Mouse (Mus musculus) embryonic facial prominence, embryonic 10.5 days (tissue): ENCODE measurements around the gene Cep131. TPM values are rescaled to one million over a fixed set of nuclear protein-coding genes. Genes with fewer than 3 reads are reported as not detected.

Experiments used
- DNase-seq: peaks from one replicate; pipeline ENCODE4 v3.0.0-alpha.2; 2017; ENCODE audit warnings: low spot score
- H3K27ac ChIP-seq: fragments of 300-500 bp; sonication (generic); replicated peaks from 2 replicates; pipeline ENCODE4 v1.5.1; 2016; ENCODE audit warnings: mild to moderate bottlenecking
- H3K27me3 ChIP-seq: fragments of 300-500 bp; sonication (generic); replicated peaks from 2 replicates; pipeline ENCODE4 v1.6.1; 2016; ENCODE audit warnings: low read depth, mild to moderate bottlenecking; ENCODE audit not compliant: poor library complexity, severe bottlenecking
- H3K36me3 ChIP-seq: fragments of 300-500 bp; sonication (generic); replicated peaks from 2 replicates; pipeline ENCODE4 v1.6.1; 2016; ENCODE audit warnings: mild to moderate bottlenecking, moderate library complexity
- H3K4me1 ChIP-seq: fragments of 300-500 bp; sonication (generic); 2 replicates; pipeline ENCODE4 v1.6.1; 2016
- H3K4me3 ChIP-seq: fragments of 300-500 bp; sonication (generic); 2 replicates; pipeline ENCODE4 v1.5.1; 2016; ENCODE audit warnings: mild to moderate bottlenecking, moderate library complexity
- H3K9me3 ChIP-seq: fragments of 300-500 bp; sonication (generic); 2 replicates; pipeline ENCODE4 v1.6.1; 2016; ENCODE audit warnings: mild to moderate bottlenecking
- WGBS: fragments of 180-500 bp; shearing (Covaris S2); methylation state at CpG from one replicate; pipeline ENCODE4 v1.1.7; 2016; 5-methylcytosine and 5-hydroxymethylcytosine counted together
- polyA plus RNA-seq: library from polyadenylated mRNA; unstranded; fragments of >200 nt; fragmentation: Nextera tagmentation; extraction: Ambion mirVana; gene quantifications from 2 replicates; pipeline ENCODE4 v1.2.1, GENCODE M21; 2016

Gene Cep131
- polyA plus RNA-seq, 1 experiment from 2014 or later = 46.9 TPM

DNA sequence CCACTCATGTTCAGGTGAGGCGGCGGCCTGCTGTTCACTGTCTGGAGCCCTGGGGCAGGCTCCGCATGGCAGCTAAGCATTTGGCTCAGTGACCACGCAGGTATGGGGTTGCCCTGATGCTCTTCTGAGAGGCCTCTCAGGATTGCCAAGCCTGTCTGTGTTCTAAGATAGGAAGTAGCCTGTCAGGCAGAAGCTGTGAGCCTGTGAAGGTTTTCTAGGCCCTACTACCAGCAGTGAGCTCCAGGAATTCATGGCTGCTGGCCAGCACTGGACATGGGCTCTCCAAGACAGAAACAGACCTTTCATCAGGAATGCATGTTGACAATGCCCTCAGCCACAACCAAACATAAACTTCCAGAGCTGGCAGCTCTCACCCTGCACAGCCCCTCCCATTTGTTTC is 25.5 kb upstream of the Cep131 start:
- H3K9me3 ChIP-seq = no peaks in the 10 kb centered on the region
- 0 out of 2 replicates have a peak overlapping the region, but pooled peaks have one; percentile 6 for H3K4me3 ChIP-seq
- no peak for DNase-seq
- peaks cover 90% of the 10 kb centered on the region for H3K36me3 ChIP-seq
- no peak overlapping the region for H3K27ac ChIP-seq
- H3K4me1 ChIP-seq = peaks cover 28% of the 10 kb centered on the region
- WGBS = 95% methylated on average over 4 of the region's 4 CpGs
- H3K27me3 ChIP-seq = no peaks in the 10 kb centered on the region

DNA sequence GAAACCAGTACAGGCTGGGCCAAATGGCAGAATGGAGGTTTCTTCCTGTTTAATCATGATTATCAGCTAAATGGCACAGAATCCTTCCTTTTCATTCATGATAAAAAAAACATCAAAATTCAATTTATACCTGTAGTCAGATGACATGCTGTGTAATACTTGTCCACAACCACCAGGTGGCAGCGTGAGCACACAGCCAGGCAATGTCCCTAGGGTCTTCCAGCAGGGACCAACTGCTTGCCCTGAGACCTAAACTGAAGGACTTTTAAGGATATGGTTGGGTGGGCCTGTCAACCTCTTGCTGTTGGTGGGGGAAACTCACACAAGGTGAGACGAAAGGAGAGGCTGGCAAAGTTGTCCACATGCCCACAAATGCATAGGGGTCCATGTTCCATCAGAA is 24.4 kb upstream of the Cep131 start:
- H3K36me3 ChIP-seq = peaks cover 90% of the 10 kb centered on the region

DNA sequence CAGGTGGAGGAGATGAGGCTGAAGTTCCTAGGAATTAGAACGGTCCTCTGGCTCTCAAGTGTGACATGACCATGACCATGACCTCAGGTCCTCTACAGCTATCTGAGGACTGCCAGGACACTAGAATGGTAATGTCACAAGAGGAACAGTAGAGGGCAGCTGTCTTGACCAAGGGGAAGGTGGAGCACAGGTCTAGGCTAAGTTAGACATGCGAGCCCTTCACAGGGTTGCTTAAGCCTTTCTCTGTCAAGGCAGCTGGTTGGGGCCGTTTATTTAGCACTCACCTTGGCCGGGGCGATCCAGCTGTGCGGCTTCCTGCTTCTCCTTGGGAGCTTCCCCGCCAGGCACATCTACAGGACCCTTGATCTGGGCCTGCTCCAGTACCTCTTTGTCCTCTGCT is 23.9 kb upstream of the Cep131 start:
- no peaks in the 10 kb centered on the region for H3K9me3 ChIP-seq
- peak overlapping the region; percentile 19 for H3K27ac ChIP-seq
- H3K4me3 ChIP-seq = no peak overlapping the region
- peaks cover 27% of the 10 kb centered on the region for H3K4me1 ChIP-seq
- H3K27me3 ChIP-seq = no peaks in the 10 kb centered on the region
- DNase-seq = no peak
- H3K36me3 ChIP-seq = peaks cover 90% of the 10 kb centered on the region
- WGBS = 70% methylated on average over 7 of the region's 7 CpGs

More for the DNA sequence above, 24.4 kb upstream of the Cep131 start:
- H3K4me1 ChIP-seq = peaks cover 28% of the 10 kb centered on the region
- 5% methylated on average over 2 of the region's 2 CpGs for WGBS
- no peaks in the 10 kb centered on the region for H3K27me3 ChIP-seq
- peak overlapping the region; percentile 19; the same call in 1 of the 2 replicates for H3K27ac ChIP-seq
- no peak overlapping the region for H3K4me3 ChIP-seq
- peak; percentile 79 for DNase-seq
- H3K9me3 ChIP-seq = no peaks in the 10 kb centered on the region

DNA sequence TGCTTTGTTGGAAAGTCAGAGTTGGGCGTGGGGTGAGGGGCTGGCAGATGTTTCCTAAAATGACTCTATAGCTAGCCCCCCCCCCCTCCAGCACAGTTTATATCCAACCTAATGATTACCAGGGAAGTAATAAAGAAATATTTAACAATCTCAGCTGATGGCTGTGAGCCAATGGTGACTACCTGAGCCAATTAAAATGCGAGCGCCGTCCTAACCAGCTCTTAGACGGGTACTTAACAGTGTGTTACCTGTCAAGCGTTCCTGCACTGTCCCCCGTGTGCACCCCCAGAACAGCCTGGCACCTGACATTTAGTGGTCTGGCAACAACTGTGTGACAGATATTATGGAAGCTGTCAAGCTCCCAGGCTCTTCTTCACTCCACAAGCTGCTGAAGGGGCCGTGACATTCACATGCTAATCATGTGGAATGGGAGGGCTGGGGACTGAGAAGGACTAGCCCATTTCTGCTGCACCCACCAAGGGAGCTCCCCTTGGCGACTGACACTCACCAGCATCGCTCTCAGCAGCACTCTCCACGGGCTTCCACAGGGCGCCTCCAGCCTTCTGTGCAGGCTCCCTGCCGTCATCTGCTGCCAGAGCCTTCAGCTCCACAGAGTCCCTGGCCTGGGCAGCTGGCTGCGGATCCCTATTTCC is 23.1 kb upstream of the Cep131 start:
- Histone ChIP-seq H3K27ac (no peak overlapping the region), H3K27me3 (no peaks in the 10 kb centered on the region), H3K4me3 (no peak overlapping the region), H3K36me3 (peaks cover 90% of the 10 kb centered on the region), H3K4me1 (peaks cover 18% of the 10 kb centered on the region), H3K9me3 (no peaks in the 10 kb centered on the region)
- WGBS = 74% methylated on average over 14 of the region's 14 CpGs
- DNase-seq = no peak

DNA sequence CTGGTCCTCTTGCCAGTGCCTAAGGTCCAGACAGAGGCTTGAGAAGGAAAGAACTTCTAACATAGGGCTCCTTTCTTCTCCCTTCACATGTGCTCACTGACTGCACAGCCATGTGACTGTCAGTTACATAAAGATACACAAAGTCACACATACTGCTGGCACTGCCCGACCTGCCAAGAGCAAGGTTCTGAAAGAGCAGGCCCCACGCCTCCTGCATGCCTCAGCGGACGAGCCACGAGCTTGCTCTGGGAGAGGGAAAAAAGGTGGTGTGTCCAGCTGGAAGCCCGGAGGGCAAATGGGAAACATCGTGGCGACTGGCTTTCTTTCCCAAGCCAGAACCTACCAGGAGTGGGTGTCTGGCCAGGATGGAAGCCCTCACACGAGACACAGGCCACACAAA is 21.2 kb upstream of the Cep131 start:
- no peaks in the 10 kb centered on the region for H3K9me3 ChIP-seq
- no peak overlapping the region for H3K4me3 ChIP-seq
- peaks cover 6% of the 10 kb centered on the region; the same call in 1 of the 2 replicates for H3K4me1 ChIP-seq
- 89% methylated on average over 9 of the region's 9 CpGs for WGBS
- no peaks in the 10 kb centered on the region for H3K27me3 ChIP-seq
- H3K27ac ChIP-seq = no peak overlapping the region
- peaks cover 86% of the 10 kb centered on the region for H3K36me3 ChIP-seq
- DNase-seq = no peak

DNA sequence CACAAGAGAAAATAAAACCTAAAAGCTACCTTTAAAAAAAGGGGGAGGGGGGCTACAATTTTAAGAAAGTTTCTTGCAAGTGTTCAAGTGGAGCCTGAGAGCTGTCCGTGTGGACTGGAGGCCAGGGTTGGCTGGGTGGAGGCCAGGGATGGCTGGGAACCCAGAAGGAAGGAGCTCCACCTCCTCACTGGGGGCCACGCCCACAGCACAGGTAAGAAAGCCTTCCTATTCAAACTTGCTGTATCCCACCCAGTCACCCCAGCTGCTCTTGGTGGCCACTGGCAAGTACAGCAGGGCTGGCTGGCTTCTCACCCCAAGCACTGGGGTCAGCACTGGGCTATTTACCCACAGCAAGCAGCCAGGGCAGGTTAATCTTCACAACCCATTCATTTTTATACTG is 20.4 kb upstream of the Cep131 start:
- 78% methylated on average over 2 of the region's 2 CpGs for WGBS
- H3K4me3 ChIP-seq = no peak overlapping the region
- no peak for DNase-seq
- H3K9me3 ChIP-seq = no peaks in the 10 kb centered on the region
- no peak overlapping the region for H3K27ac ChIP-seq
- peaks cover 78% of the 10 kb centered on the region for H3K36me3 ChIP-seq
- H3K4me1 ChIP-seq = no peaks in the 10 kb centered on the region
- no peaks in the 10 kb centered on the region for H3K27me3 ChIP-seq

DNA sequence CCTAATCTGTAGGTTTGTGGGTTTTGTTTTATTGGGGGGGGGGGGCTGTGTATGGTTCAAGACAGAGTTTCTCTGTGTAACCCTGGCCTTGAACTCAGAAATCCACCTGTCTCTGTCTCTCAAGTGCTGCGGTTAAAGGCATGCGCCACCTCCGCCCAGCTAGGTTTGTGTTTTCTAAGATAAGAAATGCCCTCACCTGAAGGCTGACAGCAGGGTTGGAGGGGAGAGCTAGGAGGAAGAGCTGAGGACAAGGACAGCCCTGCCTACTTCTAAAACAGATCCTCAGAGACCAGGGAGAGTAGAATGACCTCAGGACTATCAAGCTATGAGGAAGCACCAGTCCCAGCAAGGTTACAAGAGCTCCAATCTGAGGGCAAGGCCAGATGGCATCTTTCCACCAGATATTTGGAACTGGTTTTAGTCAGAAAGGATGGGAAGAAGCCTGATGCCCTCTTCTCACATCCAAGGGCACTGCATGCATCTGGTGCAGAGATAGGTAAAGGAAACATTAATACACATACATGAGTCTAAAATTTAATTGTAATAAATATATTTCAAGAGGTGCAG is 16.9 kb upstream of the Cep131 start:
- H3K36me3 ChIP-seq = peaks cover 65% of the 10 kb centered on the region
- 92% methylated on average over 3 of the region's 3 CpGs for WGBS

DNA sequence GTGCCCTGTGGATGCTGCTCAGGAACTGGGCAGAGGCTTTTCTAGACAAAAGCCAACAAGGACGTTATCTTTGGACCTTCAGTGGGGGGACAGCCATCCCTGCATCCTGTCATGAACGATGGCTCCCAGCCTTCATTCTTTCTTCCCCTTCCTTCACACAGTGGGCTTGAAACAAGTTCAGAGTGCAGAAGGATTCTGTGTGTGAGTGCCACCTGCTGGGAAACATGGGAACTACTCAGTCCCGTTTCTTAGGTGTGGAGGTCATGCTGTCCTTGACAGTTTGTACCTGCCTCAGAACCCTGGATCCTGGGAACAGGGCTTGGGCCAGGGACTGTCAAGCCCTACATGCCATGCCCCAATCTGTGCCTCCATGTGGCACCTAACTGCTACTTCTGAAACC is 14.4 kb upstream of the Cep131 start:
- Histone ChIP-seq H3K36me3 (peaks cover 48% of the 10 kb centered on the region), H3K9me3 (no peaks in the 10 kb centered on the region), H3K4me1 (peaks cover 30% of the 10 kb centered on the region), H3K27ac (no peak overlapping the region), H3K27me3 (no peaks in the 10 kb centered on the region), H3K4me3 (no peak overlapping the region)
- peak; percentile 77 for DNase-seq
- WGBS = 10% methylated on average over 3 of the region's 3 CpGs

More for the DNA sequence above, 16.9 kb upstream of the Cep131 start:
- H3K4me3 ChIP-seq = no peak overlapping the region
- H3K4me1 ChIP-seq = peaks cover 19% of the 10 kb centered on the region
- no peak for DNase-seq
- no peak overlapping the region for H3K27ac ChIP-seq
- no peaks in the 10 kb centered on the region for H3K9me3 ChIP-seq
- H3K27me3 ChIP-seq = no peaks in the 10 kb centered on the region

DNA sequence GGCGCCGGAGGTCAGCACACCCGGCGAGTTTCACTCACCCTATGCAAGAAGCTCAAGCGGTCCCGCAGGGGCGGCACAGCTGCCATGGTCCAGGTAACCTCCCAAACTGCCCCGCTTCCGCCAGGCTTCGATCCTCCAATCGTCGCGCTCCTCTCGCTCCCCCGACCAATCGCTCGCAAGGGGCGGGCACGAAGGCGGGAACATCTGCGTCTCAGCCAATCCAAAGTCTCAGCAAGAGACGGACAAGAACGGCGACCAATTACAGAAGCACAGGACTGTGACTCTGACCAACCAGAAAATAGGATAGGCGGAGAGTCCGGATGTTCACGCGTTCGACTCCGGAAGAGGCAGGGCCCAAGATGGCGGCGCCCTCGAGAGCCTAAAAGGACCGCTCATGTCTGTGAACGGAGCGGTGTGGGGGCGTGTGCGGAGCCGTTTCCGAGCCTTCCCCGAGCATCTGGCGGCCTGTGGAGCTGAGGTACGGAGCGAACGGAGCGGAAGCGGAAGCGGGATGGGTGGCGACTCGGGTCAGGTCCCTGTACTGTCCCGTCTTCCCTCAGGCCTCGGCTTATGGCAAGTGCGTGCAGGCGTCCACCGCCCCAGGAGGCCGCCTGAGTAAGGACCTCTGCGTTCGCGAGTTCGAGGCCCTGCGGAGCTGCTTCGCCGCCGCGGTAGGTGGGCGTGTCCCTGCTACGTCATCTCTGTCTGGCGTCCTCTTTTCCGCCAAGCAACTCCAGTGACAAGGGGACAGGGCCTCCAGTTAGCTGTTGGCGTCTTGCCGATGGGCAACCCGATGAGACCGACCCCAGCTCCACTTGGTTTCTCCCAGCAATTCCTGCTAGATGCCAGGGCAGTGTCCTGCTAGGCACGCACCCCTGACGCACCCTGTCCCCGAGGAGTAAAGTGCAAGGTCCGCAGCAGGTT is 12.2 kb upstream of the Cep131 start, which contains the start of the genes Tepsin and Ndufaf8:
TSS of gene Tepsin (minus strand) at position 144 of the 924 bp plus-strand sequence.
TSS of gene Ndufaf8 (plus strand) at position 341 of the 924 bp plus-strand sequence.
- Histone ChIP-seq H3K4me3 (peak within 1 kb of the TSS; percentile 93), H3K36me3 (peaks cover 47% of the 10 kb centered on the region), H3K9me3 (no peaks in the 10 kb centered on the region), H3K27me3 (no peaks in the 10 kb centered on the region), H3K4me1 (peaks cover 30% of the 10 kb centered on the region), H3K27ac (peak within 1 kb of the TSS; percentile 92)
- WGBS = under 1% methylated on average over 77 of the region's 77 CpGs
- peak; percentile 98 for DNase-seq

DNA sequence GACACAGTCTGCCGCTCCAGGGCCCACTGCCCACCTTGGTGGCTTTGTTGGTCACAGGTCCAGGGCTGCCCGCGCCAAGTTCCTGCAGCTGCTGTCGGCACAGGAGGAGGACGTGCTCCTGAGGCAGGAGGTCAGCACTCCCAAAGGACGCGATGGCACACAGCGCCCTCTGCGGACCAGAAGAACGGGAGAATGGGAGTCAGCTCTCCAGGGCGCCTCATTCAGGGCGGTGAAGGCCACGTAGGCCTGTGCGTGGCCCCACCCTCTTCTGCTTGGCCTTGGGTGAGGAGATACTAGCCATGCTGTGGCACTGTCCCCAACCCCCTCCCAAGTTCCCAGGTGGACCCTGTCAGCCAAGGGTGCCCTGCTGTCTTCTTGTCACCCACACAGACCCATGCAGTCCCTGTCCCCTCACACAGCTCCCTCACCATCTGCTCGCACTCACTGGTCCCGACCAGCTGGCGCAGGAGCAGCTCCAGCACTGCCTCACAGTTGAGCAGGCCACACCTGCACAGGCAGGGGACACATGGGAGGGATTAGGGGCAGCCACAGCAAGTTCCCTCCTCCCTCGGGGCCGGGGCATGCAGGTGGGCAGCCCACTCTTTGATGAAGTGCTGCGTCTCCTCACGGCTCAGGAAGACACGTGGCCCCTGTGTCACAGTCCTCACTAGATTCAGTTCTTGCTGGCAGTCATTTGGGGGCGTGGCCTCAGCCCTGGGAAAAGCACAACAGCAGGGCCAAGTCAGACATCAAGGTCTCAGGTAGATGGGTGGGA is 6.4 kb upstream of the Cep131 start:
- Histone ChIP-seq H3K27me3 (no peaks in the 10 kb centered on the region), H3K9me3 (no peaks in the 10 kb centered on the region), H3K4me3 (no peak overlapping the region), H3K36me3 (peaks cover 65% of the 10 kb centered on the region), H3K4me1 (peaks cover 8% of the 10 kb centered on the region), H3K27ac (no peak overlapping the region)
- no peak for DNase-seq
- WGBS = 81% methylated on average over 23 of the region's 23 CpGs

DNA sequence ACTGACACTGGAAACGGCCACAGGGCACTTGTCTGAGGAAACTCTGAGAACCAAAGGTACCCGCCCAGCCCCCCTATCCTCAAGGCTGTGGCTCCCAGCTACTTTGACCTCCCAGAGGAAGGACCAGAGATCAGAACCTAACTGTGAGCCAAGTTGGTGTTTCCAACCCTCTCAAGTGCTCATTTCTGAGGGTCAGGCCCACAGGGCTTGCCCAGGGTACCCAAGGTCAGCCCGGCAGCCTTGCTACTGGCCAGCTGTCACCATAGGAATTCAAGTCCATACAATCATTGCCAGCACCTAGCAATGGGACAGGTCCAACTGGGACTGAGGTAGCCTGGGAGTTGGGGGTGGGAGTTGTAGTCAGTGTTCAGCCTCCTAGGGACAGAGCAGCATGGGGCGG is 4.0 kb upstream of the Cep131 start:
- Histone ChIP-seq H3K27ac (no peak overlapping the region), H3K4me3 (no peak overlapping the region), H3K36me3 (peaks cover 54% of the 10 kb centered on the region), H3K9me3 (no peaks in the 10 kb centered on the region), H3K4me1 (peaks cover 14% of the 10 kb centered on the region), H3K27me3 (no peaks in the 10 kb centered on the region)
- DNase-seq = no peak
- WGBS = 90% methylated on average over 4 of the region's 4 CpGs
